Mouse (Mus musculus): ENCODE measurements around the gene Spock1.

GRCm38 (mm10) chr13:57732251-57732650, 175.9 kb downstream of the Spock1 start:
- no peak for TF ChIP-seq CTCF (IDR thresholded peaks at IDR 0.05; ENCODE audit: low read depth, low read length)
- TF ChIP-seq POLR2A (IDR thresholded peaks at IDR 0.05; ENCODE audit: extremely low read depth, insufficient read depth, low read length) = no peak

All from liver, adult 2 months (tissue).